Mouse (Mus musculus) E14TG2a.4 (cell line): ENCODE data around the gene Cdk6.

Experiments used
- CTCF ChIP-seq: conservative IDR thresholded peaks from 2 replicates; pipeline ENCODE4 v1.5.1; 2014; ENCODE audit warnings: low read length
- POU5F1 ChIP-seq: IDR thresholded peaks from 2 replicates; pipeline ENCODE4 v1.6.1; 2014; ENCODE audit warnings: low read length, borderline replicate concordance

DNA sequence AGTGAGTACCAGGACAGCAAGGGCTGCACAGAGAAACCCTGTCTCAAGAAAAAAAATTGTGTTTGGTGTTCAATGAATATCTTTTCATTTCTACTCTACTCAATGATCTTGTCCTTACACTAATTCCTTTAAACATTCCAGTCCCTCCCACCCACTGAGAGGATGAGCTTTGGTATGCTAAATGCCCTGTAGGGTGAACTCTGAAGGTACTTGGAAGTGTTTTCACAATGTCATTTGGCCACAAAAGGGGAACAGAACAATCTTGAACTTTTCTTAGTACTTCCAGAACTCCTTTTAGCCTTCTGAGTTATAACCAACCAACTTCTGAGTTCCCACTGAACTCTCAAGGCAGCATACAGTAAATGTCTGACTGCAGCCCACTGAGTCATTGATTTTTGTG, 32.2 kb upstream of the Cdk6 start:
- TF ChIP-seq CTCF (no peak), POU5F1 (no peak)
